Mouse (Mus musculus) forebrain, embryonic 14.5 days (tissue): ENCODE results near the gene Plekhm2. TPM values are rescaled to one million over a fixed set of nuclear protein-coding genes. Genes with fewer than 3 reads are reported as not detected.

Source experiments
- ATAC-seq: fragments of 200-750 bp; cut with Nextera tagmentation; 2 replicates; pipeline ENCODE4 v1.8.0; 2017; ENCODE audit warnings: mild to moderate bottlenecking, moderate library complexity
- DNase-seq: peaks from one replicate; pipeline ENCODE4 v3.0.0-alpha.2; 2015; ENCODE audit warnings: low spot score
- H3K27ac ChIP-seq: fragments of 300-500 bp; sonication (generic); 2 replicates; pipeline ENCODE4 v1.5.1; 2014; ENCODE audit warnings: low read depth, mild to moderate bottlenecking, control low read depth, low read length, moderate library complexity
- H3K27me3 ChIP-seq: fragments of 300-500 bp; sonication (generic); replicated peaks from 2 replicates; pipeline ENCODE4 v1.6.1; 2014; ENCODE audit warnings: low read length, control low read depth, mixed read lengths; ENCODE audit not compliant: control insufficient read depth, insufficient read depth
- H3K36me3 ChIP-seq: fragments of 300-500 bp; sonication (generic); 2 replicates; pipeline ENCODE4 v1.6.1; 2014; ENCODE audit warnings: low read length, control low read depth; ENCODE audit not compliant: control insufficient read depth, insufficient read depth
- H3K4me1 ChIP-seq: fragments of 300-500 bp; sonication (generic); 2 replicates; pipeline ENCODE4 v1.6.1; 2014; ENCODE audit warnings: antibody characterized with exemption, low read length, control low read depth; ENCODE audit not compliant: control insufficient read depth, insufficient read depth
- H3K4me2 ChIP-seq: fragments of 300-500 bp; sonication (generic); 2 replicates; pipeline ENCODE4 v1.6.1; 2014; ENCODE audit warnings: mild to moderate bottlenecking, control low read depth, low read length
- H3K4me3 ChIP-seq: fragments of 300-500 bp; sonication (generic); 2 replicates; pipeline ENCODE4 v1.5.1; 2014; ENCODE audit warnings: low read depth, low read length, control low read depth
- H3K9ac ChIP-seq: fragments of 300-500 bp; sonication (generic); 2 replicates; pipeline ENCODE4 v1.6.1; 2014; ENCODE audit warnings: mild to moderate bottlenecking, low read length, control low read depth, moderate library complexity
- H3K9me3 ChIP-seq: fragments of 300-500 bp; sonication (generic); replicated peaks from 2 replicates; pipeline ENCODE4 v1.6.1; 2016; ENCODE audit warnings: low read length, control low read depth, mixed read lengths; ENCODE audit not compliant: control insufficient read depth
- WGBS: fragments of 180-500 bp; shearing (Covaris S2); extraction: QIAGEN DNeasy Blood & Tissue Kit; methylation state at CpG from one replicate; pipeline ENCODE4 v1.1.7; 2014; 5-methylcytosine and 5-hydroxymethylcytosine counted together
- polyA plus RNA-seq: library from polyadenylated mRNA; unstranded; fragments of >200 nt; fragmentation: Nextera tagmentation; extraction: Ambion mirVana; gene quantifications from 2 replicates; pipeline ENCODE4 v1.2.1, GENCODE M21; 2014

The Plekhm2 gene
- polyA plus RNA-seq, 1 experiment from 2014 or later, result 3.9 TPM

GRCm38 (mm10) chr4:141645988-141646387 is 18.7 kb downstream of the Plekhm2 start:
- Histone ChIP-seq H3K9me3 (no peaks in the 10 kb centered on the region), H3K27ac (no peak overlapping the region), H3K27me3 (no peaks in the 10 kb centered on the region), H3K4me1 (0 out of 2 replicates have a peak, but pooled peaks cover 6% of the 10 kb centered on the region), H3K4me2 (no peak overlapping the region), H3K9ac (no peak overlapping the region), H3K4me3 (no peak overlapping the region), H3K36me3 (peaks cover 15% of the 10 kb centered on the region)
- 95% methylated on average over 8 of the region's 8 CpGs for WGBS
- no peak for DNase-seq
- no peak for ATAC-seq

DNA sequence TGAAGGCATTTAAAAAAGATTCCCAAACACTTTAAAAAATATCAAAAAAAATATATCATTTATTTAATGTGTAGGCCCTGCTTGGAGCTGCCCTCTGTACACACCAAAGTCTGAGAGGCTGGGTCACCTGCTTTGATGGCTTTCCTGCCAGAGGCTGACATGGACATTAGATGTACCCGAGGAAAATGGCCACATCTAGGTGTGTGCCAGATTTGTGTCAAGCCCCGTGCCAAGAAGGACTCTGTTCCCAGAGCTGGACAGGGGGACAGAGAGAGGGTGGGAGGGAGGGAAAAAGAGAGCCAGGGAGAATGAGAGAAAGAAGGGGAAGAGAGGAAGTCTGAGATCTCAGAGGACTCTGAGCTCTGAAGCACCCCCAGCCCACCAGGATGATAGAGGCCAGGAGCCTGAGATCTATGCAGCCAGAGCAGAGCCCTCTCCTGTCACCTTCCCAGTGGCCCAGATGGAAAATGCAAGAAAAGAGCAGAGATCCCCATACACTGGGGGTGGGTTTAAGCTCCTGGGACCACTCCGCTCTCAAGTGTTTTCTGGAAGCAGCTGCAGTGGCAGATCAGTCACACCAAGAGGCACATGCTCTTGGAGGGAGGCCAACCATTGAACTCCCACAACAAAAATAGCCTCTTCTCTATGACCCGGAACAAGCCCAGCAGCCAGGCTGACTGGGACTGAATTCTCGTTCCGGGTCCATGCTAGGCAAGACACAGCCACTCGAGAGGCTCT is 21.4 kb downstream of the Plekhm2 start:
- Histone ChIP-seq H3K4me2 (no peak overlapping the region), H3K9me3 (no peaks in the 10 kb centered on the region), H3K9ac (peak overlapping the region; percentile 25), H3K27ac (peak overlapping the region; percentile 78; the same call in 1 of the 2 replicates), H3K27me3 (no peaks in the 10 kb centered on the region), H3K4me3 (no peak overlapping the region), H3K4me1 (0 out of 2 replicates have a peak, but pooled peaks cover 6% of the 10 kb centered on the region), H3K36me3 (peaks cover 37% of the 10 kb centered on the region)
- DNase-seq (peak; percentile 74), ATAC-seq (peak; percentile 81)
- 37% methylated on average over 7 of the region's 7 CpGs for WGBS

- Histone ChIP-seq H3K27ac (no peak overlapping the region), H3K9ac (no peak overlapping the region), H3K4me3 (no peak overlapping the region), H3K4me2 (no peak overlapping the region), H3K9me3 (no peaks in the 10 kb centered on the region), H3K4me1 (0 out of 2 replicates have a peak, but pooled peaks cover 6% of the 10 kb centered on the region), H3K27me3 (no peaks in the 10 kb centered on the region), H3K36me3 (peaks cover 46% of the 10 kb centered on the region)
- ATAC-seq (no peak), DNase-seq (no peak)
- WGBS, result 91% methylated on average over 25 of the region's 25 CpGs
Observed at GRCm38 (mm10) chr4:141641961-141642811, 22.5 kb downstream of the Plekhm2 start.

- WGBS, result 96% methylated on average over 7 of the region's 7 CpGs
- H3K9ac ChIP-seq, result no peak overlapping the region
- H3K36me3 ChIP-seq, result peaks cover 54% of the 10 kb centered on the region
- ATAC-seq (no peak), DNase-seq (no peak)
- no peak overlapping the region for H3K4me3 ChIP-seq
- H3K9me3 ChIP-seq, result no peaks in the 10 kb centered on the region
- no peaks in the 10 kb centered on the region for H3K27me3 ChIP-seq
- 0 out of 2 replicates have a peak, but pooled peaks cover 6% of the 10 kb centered on the region for H3K4me1 ChIP-seq
- no peak overlapping the region for H3K27ac ChIP-seq
- no peak overlapping the region for H3K4me2 ChIP-seq
Observed at GRCm38 (mm10) chr4:141641353-141641771, 23.3 kb downstream of the Plekhm2 start.

DNA sequence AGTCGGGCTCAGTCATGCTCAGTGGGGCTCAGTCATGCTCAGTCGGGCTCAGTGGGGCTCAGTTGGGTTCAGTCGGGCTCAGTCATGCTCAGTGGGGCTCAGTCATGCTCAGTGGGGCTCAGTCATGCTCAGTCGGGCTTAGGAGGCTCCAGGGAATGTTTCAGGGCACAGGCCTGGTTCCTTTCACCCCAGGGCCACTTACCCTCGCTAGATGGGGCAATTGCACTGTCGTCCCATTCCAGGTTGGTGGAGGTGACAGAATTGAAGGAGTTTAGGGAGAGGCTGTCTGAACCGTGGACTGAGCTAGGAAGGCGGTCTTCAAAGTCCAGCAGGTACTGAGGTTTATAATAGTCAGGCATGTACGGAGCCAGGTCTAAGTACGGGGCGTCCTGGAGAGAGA is 25.2 kb downstream of the Plekhm2 start:
- Histone ChIP-seq H3K4me2 (no peak overlapping the region), H3K9me3 (no peaks in the 10 kb centered on the region), H3K4me1 (0 out of 2 replicates have a peak, but pooled peaks cover 6% of the 10 kb centered on the region), H3K4me3 (no peak overlapping the region), H3K9ac (no peak overlapping the region), H3K27ac (no peak overlapping the region), H3K27me3 (no peaks in the 10 kb centered on the region), H3K36me3 (peaks cover 61% of the 10 kb centered on the region)
- WGBS, result 62% methylated on average over 11 of the region's 11 CpGs
- no peak for ATAC-seq
- no peak for DNase-seq

DNA sequence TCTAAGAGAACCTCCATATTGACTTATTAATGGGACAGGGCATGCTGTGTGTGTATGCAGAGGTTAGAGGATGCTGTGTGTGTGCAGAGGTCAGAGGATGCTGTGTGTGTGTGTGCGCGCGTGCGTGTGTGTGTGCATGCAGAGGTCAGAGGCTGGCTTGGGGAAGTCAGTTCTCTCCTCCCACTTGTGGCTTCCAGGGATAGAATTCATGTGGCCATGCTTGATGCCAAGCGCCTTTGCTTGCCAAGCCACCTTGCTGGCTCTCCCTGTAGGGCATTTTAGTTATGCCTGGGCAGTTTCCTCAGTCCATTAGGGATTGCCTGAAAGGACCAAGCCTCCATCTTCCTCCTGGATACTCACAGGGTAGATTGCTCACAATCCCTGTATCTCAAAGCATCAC is 28.0 kb downstream of the Plekhm2 start:
- H3K27ac ChIP-seq, result no peak overlapping the region
- H3K4me2 ChIP-seq, result no peak overlapping the region
- H3K9me3 ChIP-seq, result no peaks in the 10 kb centered on the region
- no peaks in the 10 kb centered on the region for H3K4me1 ChIP-seq
- whole genome bisulfite sequencing, result 98% methylated on average over 5 of the region's 5 CpGs
- no peak overlapping the region for H3K9ac ChIP-seq
- ATAC-seq (no peak), DNase-seq (no peak)
- peaks cover 81% of the 10 kb centered on the region for H3K36me3 ChIP-seq
- H3K4me3 ChIP-seq, result no peak overlapping the region
- no peaks in the 10 kb centered on the region for H3K27me3 ChIP-seq

GRCm38 (mm10) chr4:141635991-141636390 is 28.7 kb downstream of the Plekhm2 start:
- H3K27ac ChIP-seq, result no peak overlapping the region
- H3K36me3 ChIP-seq, result peaks cover 81% of the 10 kb centered on the region
- no peak overlapping the region for H3K9ac ChIP-seq
- H3K4me1 ChIP-seq, result no peaks in the 10 kb centered on the region
- no peaks in the 10 kb centered on the region for H3K27me3 ChIP-seq
- H3K4me3 ChIP-seq, result no peak overlapping the region
- no peak overlapping the region for H3K4me2 ChIP-seq
- DNase-seq (no peak), ATAC-seq (no peak)
- no peaks in the 10 kb centered on the region for H3K9me3 ChIP-seq
- WGBS, result 91% methylated on average over 9 of the region's 9 CpGs

- DNase-seq (no peak), ATAC-seq (no peak)
- no peak overlapping the region for H3K4me3 ChIP-seq
- H3K9ac ChIP-seq, result no peak overlapping the region
- H3K9me3 ChIP-seq, result no peaks in the 10 kb centered on the region
- H3K27ac ChIP-seq, result no peak overlapping the region
- WGBS, result 92% methylated on average over 21 of the region's 21 CpGs
- no peaks in the 10 kb centered on the region for H3K27me3 ChIP-seq
- H3K4me1 ChIP-seq, result no peaks in the 10 kb centered on the region
- no peak overlapping the region for H3K4me2 ChIP-seq
- H3K36me3 ChIP-seq, result peaks cover 88% of the 10 kb centered on the region
Observed at GRCm38 (mm10) chr4:141632111-141632873, 32.4 kb downstream of the Plekhm2 start.
